Mouse (Mus musculus): ENCODE measurements at regions not wholly inside any gene's neighbourhood (a gene's known extent, or its start where the extent isn't known, plus 50 kb on each side); places are given as distances from the start of the nearest gene placed in this dataset.

- no peak for TF ChIP-seq CTCF (IDR thresholded peaks at IDR 0.05; ENCODE audit: extremely low read depth, insufficient read length, insufficient replicate concordance, low read depth, low read length)
- no peak for TF ChIP-seq POLR2A (IDR thresholded peaks at IDR 0.05; ENCODE audit: low read depth, low read length)
Observed at GRCm38 (mm10) chr13:48165838-48166237, 95.2 kb upstream of the Id4 start.

All from small intestine, adult 2 months (tissue).